Mouse (Mus musculus): ENCODE data around the gene Wars.

DNA sequence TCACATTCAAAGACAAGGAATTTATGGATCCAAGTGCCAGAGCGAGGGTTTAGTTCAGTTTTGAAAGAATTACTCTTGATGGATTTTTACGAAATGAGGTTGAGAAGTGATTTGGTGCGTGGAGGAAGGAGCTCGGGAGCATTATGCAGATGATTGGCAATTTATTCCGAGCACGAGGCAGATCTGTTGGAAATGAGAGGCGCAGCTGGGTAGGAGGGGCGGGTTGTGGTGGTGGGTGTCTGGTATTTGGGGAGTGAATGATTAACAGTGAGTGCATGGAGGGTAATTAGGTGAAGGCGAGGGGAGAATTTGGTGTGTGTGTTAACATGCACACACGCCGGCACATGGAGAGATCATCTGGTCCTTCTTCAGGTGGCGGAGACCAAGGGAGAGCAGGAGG, 12.4 kb upstream of the Wars start:
- no peak for TF ChIP-seq CTCF (IDR thresholded peaks at IDR 0.05; ENCODE audit: extremely low read depth, insufficient read length, insufficient replicate concordance, low read depth, low read length)
- no peak for TF ChIP-seq POLR2A (IDR thresholded peaks at IDR 0.05; ENCODE audit: low read depth, low read length)

All from small intestine, adult 2 months (tissue).